Mouse (Mus musculus): Measurements from ENCODE around the gene Prkd1. TPM values are rescaled to one million over a fixed set of nuclear protein-coding genes. Genes with fewer than 3 reads are reported as not detected.

The Prkd1 gene
- polyA plus RNA-seq, 1 experiment from 2014 or later = 4.4 TPM

DNA sequence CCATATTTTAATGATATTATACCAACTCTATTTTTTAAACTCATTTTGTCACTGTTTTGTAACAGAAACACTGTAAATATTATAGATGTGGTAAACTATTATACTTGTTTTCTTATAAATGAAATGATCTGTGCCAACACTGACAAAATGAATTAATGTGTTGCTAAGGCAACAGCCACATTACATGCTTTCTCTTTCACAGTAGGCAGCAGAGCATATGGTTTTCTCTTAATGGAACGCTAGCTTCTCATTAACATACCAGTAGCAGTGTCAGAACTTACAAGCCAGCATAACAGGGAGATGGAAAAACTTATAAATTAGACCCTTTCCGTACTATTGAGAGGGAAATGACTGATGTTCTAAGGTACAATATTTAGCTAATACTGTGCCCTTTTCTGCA is 353.3 kb downstream of the Prkd1 start:
- H3K9ac ChIP-seq = no peak overlapping the region
- no peaks in the 10 kb centered on the region for H3K9me3 ChIP-seq
- H3K27me3 ChIP-seq (replicated peaks) = no peaks in the 10 kb centered on the region
- H3K27ac ChIP-seq = no peak overlapping the region
- no peaks in the 10 kb centered on the region for H3K36me3 ChIP-seq
- WGBS = 66% methylated on average over 2 of the region's 2 CpGs
- H3K4me3 ChIP-seq (replicated peaks) = no peak overlapping the region
- no peaks in the 10 kb centered on the region for H3K4me1 ChIP-seq (replicated peaks)
- no peak for ATAC-seq
- no peak overlapping the region for H3K4me2 ChIP-seq (replicated peaks)

DNA sequence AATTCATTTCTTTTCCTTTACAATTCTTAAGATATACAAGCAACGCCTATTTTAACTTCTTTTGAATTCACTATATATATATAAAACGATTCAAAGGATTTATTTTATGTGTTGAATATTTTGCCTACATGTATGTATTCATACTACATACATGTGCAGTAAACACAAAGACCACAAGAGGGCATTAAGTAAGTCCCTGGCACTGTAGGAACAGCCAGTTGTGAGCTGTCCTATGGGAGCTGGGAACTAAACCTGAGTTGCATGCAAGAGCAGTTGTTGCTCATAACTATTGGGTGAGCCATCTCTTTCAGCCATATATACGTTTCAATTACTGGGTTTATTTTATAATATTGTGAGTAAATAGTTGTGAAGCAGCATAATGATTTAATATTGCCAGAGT is 356.1 kb downstream of the Prkd1 start:
- ATAC-seq = no peak
- Histone ChIP-seq H3K4me3 (replicated peaks) (no peak overlapping the region), H3K27me3 (replicated peaks) (no peaks in the 10 kb centered on the region), H3K9ac (no peak overlapping the region), H3K36me3 (no peaks in the 10 kb centered on the region), H3K4me1 (replicated peaks) (no peaks in the 10 kb centered on the region), H3K9me3 (no peaks in the 10 kb centered on the region), H3K4me2 (replicated peaks) (no peak overlapping the region), H3K27ac (no peak overlapping the region)
- WGBS = 71% methylated on average over 3 of the region's 3 CpGs
